Comparison of ENCODE assay signal across 16 mouse cellular contexts in genomic region chr13:44651259-44652238, GRCm38 (mm10).
DNase-seq lines count a peak whose midpoint lies in the region; ATAC-seq and TF ChIP-seq lines count a peak whose summit lies in the region.
"Had no signal": no experiment of that assay in that cellular context is flagged by ENCODE, and none has a peak within 500 bp of the region (broad histone marks: within the 10 kb centered on the region; RNA-seq: fewer than 3 reads in every experiment).

No protein-coding gene starts in this region.

- no peak overlapping the region for H3K4me3 ChIP-seq in hindbrain, embryonic 13.5 days
- H3K4me3 ChIP-seq in hindbrain, embryonic 12.5 days: no peak overlapping the region
- H3K4me3 ChIP-seq in ES-E14 (ENCODE audit: insufficient read depth in 1 of 2, low read depth in 1 of 2, low read length in 2 of 2, poor library complexity in 1 of 2, severe bottlenecking in 1 of 2): no peak overlapping the region
- peak overlapping the region; percentile 25 for H3K4me3 ChIP-seq in intestine, embryonic 16.5 days (ENCODE audit: low read length)
- H3K4me3 ChIP-seq: erythroblast, embryonic 14.5 days; midbrain, embryonic 12.5 days had no signal

- no peak overlapping the region for H3K27ac ChIP-seq in hindbrain, embryonic 13.5 days
- H3K27ac ChIP-seq in hindbrain, embryonic 12.5 days: no peak overlapping the region; the same call in 1 of the 2 replicates
- H3K27ac ChIP-seq in ES-E14 (ENCODE audit: insufficient read depth, low read depth, low read length, poor library complexity, severe bottlenecking): peak overlapping the region; percentile 54; the same call in 1 of the 2 replicates
- no peak overlapping the region for H3K27ac ChIP-seq in intestine, embryonic 16.5 days (ENCODE audit: low read length)
- H3K27ac ChIP-seq: midbrain, embryonic 12.5 days had no signal

- H3K27me3 ChIP-seq in hindbrain, embryonic 13.5 days: peaks cover 8% of the 10 kb centered on the region; the same call in 1 of the 2 replicates
- peaks cover 10% of the 10 kb centered on the region for H3K27me3 ChIP-seq in hindbrain, embryonic 12.5 days
- no peaks in the 10 kb centered on the region for H3K27me3 ChIP-seq in intestine, embryonic 16.5 days (replicated peaks; ENCODE audit: control insufficient read depth, insufficient read depth, low read length)
- H3K27me3 ChIP-seq: CH12.LX had no signal

- no peaks in the 10 kb centered on the region for H3K9me3 ChIP-seq in hindbrain, embryonic 13.5 days
- H3K9me3 ChIP-seq in hindbrain, embryonic 12.5 days (replicated peaks): no peaks in the 10 kb centered on the region
- H3K9me3 ChIP-seq in ES-E14 (ENCODE audit: control insufficient read depth, insufficient read depth, low read depth, low read length): no peaks in the 10 kb centered on the region
- no peaks in the 10 kb centered on the region for H3K9me3 ChIP-seq in intestine, embryonic 16.5 days (ENCODE audit: control insufficient read depth, low read length)
- H3K9me3 ChIP-seq: midbrain, embryonic 12.5 days had no signal

- no peak for DNase-seq in ES-E14 (ENCODE audit: low read depth, low spot score)
- peak; percentile 51 for DNase-seq in embryo, embryonic 10 days (ENCODE audit: low spot score)
- no peak for DNase-seq in layer of hippocampus, postnatal 10 days (ENCODE audit: low spot score in 2 of 2)
- no peak for DNase-seq in gastrocnemius, adult 8-10 months (ENCODE audit: low spot score in 2 of 2)
- no peak for DNase-seq in yolk sac, embryonic 10.5 days (ENCODE audit: low spot score)
- DNase-seq: cerebellum, adult 9-11 months; gastrocnemius, postnatal 25 days; heart, postnatal 36 days; kidney, postnatal 10 days; liver had no signal

- H3K36me3 ChIP-seq in hindbrain, embryonic 13.5 days: no peaks in the 10 kb centered on the region
- no peaks in the 10 kb centered on the region for H3K36me3 ChIP-seq in hindbrain, embryonic 12.5 days
- H3K36me3 ChIP-seq in ES-E14 (ENCODE audit: control insufficient read depth, insufficient read depth, low read length, poor library complexity, severe bottlenecking): no peaks in the 10 kb centered on the region
- H3K36me3 ChIP-seq in intestine, embryonic 16.5 days (ENCODE audit: control insufficient read depth, insufficient read depth, low read length): no peaks in the 10 kb centered on the region
- H3K36me3 ChIP-seq: midbrain, embryonic 12.5 days had no signal

- no peak overlapping the region for H3K9ac ChIP-seq in hindbrain, embryonic 13.5 days
- H3K9ac ChIP-seq in hindbrain, embryonic 12.5 days: no peak overlapping the region
- no peak overlapping the region for H3K9ac ChIP-seq in ES-E14 (ENCODE audit: insufficient read depth, low read depth, low read length, poor library complexity, severe bottlenecking)
- no peak overlapping the region for H3K9ac ChIP-seq in intestine, embryonic 16.5 days (ENCODE audit: low read depth, low read length)
- H3K9ac ChIP-seq: midbrain, embryonic 12.5 days had no signal

- no peak for ATAC-seq in hindbrain, embryonic 13.5 days (ENCODE audit: low FRiP score)
- ATAC-seq in hindbrain, embryonic 12.5 days (ENCODE audit: low FRiP score): no peak
- peak; percentile 71 for ATAC-seq in intestine, embryonic 16.5 days

- peaks cover 20% of the 10 kb centered on the region for H3K4me1 ChIP-seq in hindbrain, embryonic 13.5 days (replicated peaks)
- peaks cover 15% of the 10 kb centered on the region for H3K4me1 ChIP-seq in hindbrain, embryonic 12.5 days
- peaks cover 6 to 8% of the 10 kb centered on the region in 2 experiments for H3K4me1 ChIP-seq in ES-E14 (ENCODE audit: control insufficient read depth in 2 of 2, insufficient read depth in 2 of 2, low read length in 2 of 2, poor library complexity in 1 of 2)
- H3K4me1 ChIP-seq in intestine, embryonic 16.5 days (ENCODE audit: control insufficient read depth, insufficient read depth, low read length): no peaks in the 10 kb centered on the region

- whole genome bisulfite sequencing in hindbrain, embryonic 13.5 days: 11% methylated on average over 22 of the region's 22 CpGs
- 11% methylated on average over 22 of the region's 22 CpGs for WGBS in hindbrain, embryonic 12.5 days
- 39% methylated on average over 22 of the region's 22 CpGs for WGBS in intestine, embryonic 16.5 days

- H3K4me2 ChIP-seq in hindbrain, embryonic 13.5 days: peak overlapping the region; percentile 27
- no peak overlapping the region for H3K4me2 ChIP-seq in hindbrain, embryonic 12.5 days (replicated peaks)
- peak overlapping the region; percentile 29; the same call in 1 of the 2 replicates for H3K4me2 ChIP-seq in intestine, embryonic 16.5 days (ENCODE audit: low read depth, low read length)
- H3K4me2 ChIP-seq: midbrain, embryonic 12.5 days had no signal

- in situ Hi-C loops in ES-E14 (cut with MboI; ENCODE audit: low sequenced_read_pairs in 2 of 2, unreplicated experiment in 2 of 2): no loop called here

TF ChIP-seq in ES-E14, 5 proteins besides CTCF, POLR2A, EP300 and RAD21:
- TF ChIP-seq HCFC1 (IDR thresholded peaks at IDR 0.05; ENCODE audit: borderline replicate concordance, insufficient read depth, low read length): no peak
- peak; percentile 97 for TF ChIP-seq ZNF384 (IDR thresholded peaks at IDR 0.05; ENCODE audit: low read depth, low read length)
- no peak for TF ChIP-seq MAFK (IDR thresholded peaks at IDR 0.05; ENCODE audit: insufficient read depth, low read depth, low read length)
- TF ChIP-seq CHD2 (IDR thresholded peaks at IDR 0.05; ENCODE audit: low read depth, low read length): no peak
